Comparison of ENCODE assay signal across 22 mouse cellular contexts in the genomic region with DNA sequence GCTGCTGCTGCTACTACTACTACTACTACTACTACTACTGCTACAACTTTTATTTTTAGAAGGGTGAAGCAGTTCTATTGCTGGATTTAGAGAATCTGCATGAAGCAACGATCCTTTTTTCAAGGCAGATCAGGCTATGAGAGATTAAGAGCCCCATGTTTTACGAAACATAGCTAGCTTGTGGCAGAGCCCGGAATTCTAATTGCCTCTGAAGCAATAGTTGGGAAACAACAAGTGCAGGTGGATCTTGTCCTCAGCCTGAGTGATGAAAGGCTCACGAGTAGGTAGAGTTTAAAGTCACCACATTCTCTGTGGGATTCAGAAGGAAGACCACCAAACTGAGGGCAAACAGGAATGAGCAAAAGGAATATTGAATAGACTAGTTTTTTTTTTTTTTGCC.
DNase-seq lines count a peak whose midpoint lies in the region; ATAC-seq and TF ChIP-seq lines count a peak whose summit lies in the region.
"Had no signal": no experiment of that assay in that cellular context is flagged by ENCODE, and none has a peak within 500 bp of the region (broad histone marks: within the 10 kb centered on the region; RNA-seq: fewer than 3 reads in every experiment).

No protein-coding gene starts in this region.

- H3K27me3 ChIP-seq in heart, embryonic 13.5 days (replicated peaks), result no peaks in the 10 kb centered on the region
- no peaks in the 10 kb centered on the region for H3K27me3 ChIP-seq in lung, postnatal 0 days (replicated peaks; ENCODE audit: insufficient read depth, low read length)
- H3K27me3 ChIP-seq: CH12.LX, Patski had no signal

- no peak overlapping the region for H3K27ac ChIP-seq in heart, embryonic 13.5 days (replicated peaks)
- no peak overlapping the region for H3K27ac ChIP-seq in lung, postnatal 0 days (ENCODE audit: low read length)

- peak overlapping the region; percentile 33 for H3K4me2 ChIP-seq in heart, embryonic 13.5 days
- H3K4me2 ChIP-seq in lung, postnatal 0 days (replicated peaks; ENCODE audit: low read depth, low read length), result no peak overlapping the region

- peaks cover 3% of the 10 kb centered on the region for H3K9me3 ChIP-seq in heart, embryonic 13.5 days
- no peaks in the 10 kb centered on the region for H3K9me3 ChIP-seq in lung, postnatal 0 days (ENCODE audit: low read length)
- H3K9me3 ChIP-seq: G1E had no signal

- no peak overlapping the region for H3K9ac ChIP-seq in heart, embryonic 13.5 days
- no peak overlapping the region for H3K9ac ChIP-seq in lung, postnatal 0 days (replicated peaks; ENCODE audit: low read depth)

- ATAC-seq in heart, embryonic 13.5 days (ENCODE audit: extremely low read depth, insufficient number of reproducible peaks, low FRiP score, low TSS enrichment), result no peak
- no peak for ATAC-seq in lung, postnatal 0 days
- ATAC-seq: activated CD4-positive, CD25-positive, alpha-beta regulatory T cell, adult 4 months; CD4-positive, CD25-positive, alpha-beta regulatory T cell, adult 4 months; Patski had no signal

- intact Hi-C loops in heart, postnatal 10 days (cut with DNase I), result no loop called here

- no peak for TF ChIP-seq CTCF in lung, postnatal 0 days (IDR thresholded peaks at IDR 0.05)

- H3K4me3 ChIP-seq in heart, embryonic 13.5 days, result no peak overlapping the region
- H3K4me3 ChIP-seq in lung, postnatal 0 days (ENCODE audit: low read depth, low read length), result no peak overlapping the region

- 51% methylated on average over 4 of the region's 4 CpGs for WGBS in heart, embryonic 13.5 days
- WGBS in lung, postnatal 0 days, result 59% methylated on average over 4 of the region's 4 CpGs

- DNase-seq in heart, postnatal 10 days, result no peak
- DNase-seq in lung, postnatal 36 days, result peak; percentile 17
- no peak for DNase-seq in lung, postnatal 0 days (ENCODE audit: low spot score)
- DNase-seq in fat pad, adult 2 months (ENCODE audit: extremely low read depth, low read depth, low spot score), result peak; percentile 77
- peak; percentile 78 for DNase-seq in gonadal fat pad, adult 2 months (ENCODE audit: low read depth)
- no peak for DNase-seq in thymus, postnatal 14 days
- DNase-seq in right cerebral cortex, postnatal 10 days (ENCODE audit: low spot score in 2 of 2), result no peak
- DNase-seq: adrenal gland, adult 2 months; adrenal gland, adult 8-10 months; adrenal gland, postnatal 10 days; adrenal gland, postnatal 14 days; adrenal gland, postnatal 25 days; adrenal gland, postnatal 36 days; B cell, adult 2 months; cerebellum, adult 11 months; cerebellum, adult 11-12 months had no signal

- TF ChIP-seq EP300 in lung, postnatal 0 days (IDR thresholded peaks at IDR 0.05), result no peak

- H3K36me3 ChIP-seq in heart, embryonic 13.5 days, result no peaks in the 10 kb centered on the region
- no peaks in the 10 kb centered on the region for H3K36me3 ChIP-seq in lung, postnatal 0 days (ENCODE audit: insufficient read depth, low read length)
- H3K36me3 ChIP-seq: G1E had no signal

- H3K4me1 ChIP-seq in heart, embryonic 13.5 days, result peaks cover 25% of the 10 kb centered on the region
- H3K4me1 ChIP-seq in lung, postnatal 0 days (ENCODE audit: insufficient read depth, low read depth, low read length), result no peaks in the 10 kb centered on the region

Comparison
In these comparisons a context has a peak if more than half of its experiments do, and no peak if none do; other contexts are left out.
1. DNase-seq: peak in lung, postnatal 36 days (single experiment), fat pad, adult 2 months (single experiment) and gonadal fat pad, adult 2 months (single experiment); none in heart, postnatal 10 days (0 of 2), lung, postnatal 0 days (single experiment), thymus, postnatal 14 days (single experiment) and right cerebral cortex, postnatal 10 days (0 of 2).